Mouse (Mus musculus) lung, adult 18-20 months (tissue): ENCODE data around the gene Gm20388.

Experiments
- DNase-seq, 2 experiments: peaks; one replicate each; pipeline ENCODE4 v3.0.0; 2022; ENCODE audit warnings: mixed read lengths in 2 of 2

Gm20388 gene

GRCm38 (mm10) chr8:120096486-120096885 is 185.8 kb downstream of the Gm20388 start:
- DNase-seq = peak in 1 of 2 experiments; percentile 35

GRCm38 (mm10) chr8:120100388-120101067 is 189.9 kb downstream of the Gm20388 start:
- no peak for DNase-seq

GRCm38 (mm10) chr8:120101068-120101972 is 190.7 kb downstream of the Gm20388 start, which contains the start of gene Zdhhc7:
Gene Zdhhc7 (minus strand): TSS chr8:120101482.
- peak; percentile 84 to 87 for DNase-seq

- peak in 1 of 2 experiments; percentile 38 for DNase-seq
Observed at GRCm38 (mm10) chr8:120103916-120104315, 193.3 kb downstream of the Gm20388 start.

GRCm38 (mm10) chr8:120104721-120105272 is 194.2 kb downstream of the Gm20388 start:
- DNase-seq = peak; percentile 87 to 92

GRCm38 (mm10) chr8:120109149-120109548 is 198.5 kb downstream of the Gm20388 start:
- DNase-seq = peak; percentile 69 to 70

- no peak for DNase-seq
Observed at GRCm38 (mm10) chr8:120110966-120111365, 200.3 kb downstream of the Gm20388 start.

- peak in 1 of 2 experiments; percentile 55 for DNase-seq
Observed at GRCm38 (mm10) chr8:120111382-120111781, 200.7 kb downstream of the Gm20388 start.

GRCm38 (mm10) chr8:120112535-120112934 is 201.9 kb downstream of the Gm20388 start:
- no peak for DNase-seq

- DNase-seq = peak; percentile 79 to 88
Observed at GRCm38 (mm10) chr8:120113306-120113705, 202.7 kb downstream of the Gm20388 start.

GRCm38 (mm10) chr8:120113758-120114255 is 203.2 kb downstream of the Gm20388 start, which contains the start of gene 6430548M08Rik:
Gene 6430548M08Rik (plus strand): TSS chr8:120114152.
- DNase-seq = peak; percentile 100

- no peak for DNase-seq
Observed at GRCm38 (mm10) chr8:120114315-120114841, 203.7 kb downstream of the Gm20388 start.

GRCm38 (mm10) chr8:120116600-120116999 is 206.0 kb downstream of the Gm20388 start:
- DNase-seq = no peak

- peak; percentile 32 to 58 for DNase-seq
Observed at GRCm38 (mm10) chr8:120118162-120118561, 207.5 kb downstream of the Gm20388 start.

- no peak for DNase-seq
Observed at GRCm38 (mm10) chr8:120118847-120119246, 208.2 kb downstream of the Gm20388 start.

- DNase-seq = no peak
Observed at GRCm38 (mm10) chr8:120119429-120119828, 208.8 kb downstream of the Gm20388 start.

GRCm38 (mm10) chr8:120119931-120120330 is 209.3 kb downstream of the Gm20388 start:
- DNase-seq = no peak

GRCm38 (mm10) chr8:120120951-120121350 is 210.3 kb downstream of the Gm20388 start:
- DNase-seq = no peak

GRCm38 (mm10) chr8:120124261-120124660 is 213.6 kb downstream of the Gm20388 start:
- DNase-seq = peak; percentile 32 to 66

- DNase-seq = no peak
Observed at GRCm38 (mm10) chr8:120124836-120125389, 214.3 kb downstream of the Gm20388 start.

- peak; percentile 55 to 67 for DNase-seq
Observed at GRCm38 (mm10) chr8:120126357-120127161, 215.9 kb downstream of the Gm20388 start.
